In the genomic region with DNA sequence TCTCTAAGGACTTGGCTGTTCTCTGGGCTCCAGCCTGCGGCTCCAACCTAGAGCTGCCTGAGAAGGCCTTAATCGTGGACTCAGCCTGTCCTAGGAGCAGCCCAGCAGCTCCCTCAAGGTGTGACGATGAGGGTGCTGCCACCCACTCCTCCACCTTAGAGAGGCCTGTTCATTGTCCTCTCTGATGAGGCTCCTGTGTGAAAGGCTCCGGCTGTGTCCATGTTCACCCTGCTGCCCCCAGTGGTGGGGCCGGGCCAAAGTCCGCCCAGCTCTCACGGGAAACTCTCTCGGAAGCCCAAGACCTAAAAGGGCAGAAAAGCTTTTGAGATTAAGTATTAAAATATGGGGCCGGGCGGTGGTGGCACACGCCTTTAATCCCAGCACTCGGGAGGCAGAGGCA, we compare ENCODE assay signal across 8 mouse cellular contexts. TPM values are rescaled to one million over a fixed set of nuclear protein-coding genes. Genes with fewer than 3 reads are reported as not detected.
DNase-seq lines count a peak whose midpoint lies in the region; ATAC-seq lines count a peak whose summit lies in the region.

No protein-coding gene starts in this region.

- intact Hi-C loops in left cerebral cortex, postnatal 4 days (cut with DNase I), result no loop called here

- no peaks in the 10 kb centered on the region for H3K36me3 ChIP-seq in heart, embryonic 14.5 days (ENCODE audit: control insufficient read depth, insufficient read depth, low read length)
- H3K36me3 ChIP-seq in splenic B cell, adult 2 months (ENCODE audit: control insufficient read depth, insufficient read depth, low read length, poor library complexity, severe bottlenecking), result no peaks in the 10 kb centered on the region; the same call in 1 of the 2 replicates

- no peak overlapping the region for H3K4me3 ChIP-seq in heart, embryonic 14.5 days (ENCODE audit: control insufficient read depth in 1 of 2, insufficient read depth in 1 of 2, low read depth in 1 of 2, low read length in 2 of 2)

- no peak for ATAC-seq in heart, embryonic 14.5 days (ENCODE audit: insufficient number of reproducible peaks, insufficient read depth, low FRiP score, low read depth)

- 35% methylated on average over 12 of the region's 12 CpGs for WGBS in heart, embryonic 14.5 days

- H3K4me2 ChIP-seq in heart, embryonic 14.5 days (ENCODE audit: low read length), result peak overlapping the region; percentile 22; the same call in 1 of the 2 replicates

- no peaks in the 10 kb centered on the region for H3K9me3 ChIP-seq in heart, embryonic 14.5 days (ENCODE audit: control insufficient read depth, low read length)

- H3K27ac ChIP-seq in heart, embryonic 14.5 days (replicated peaks in 1 of 2; ENCODE audit: control insufficient read depth in 1 of 2, insufficient read depth in 1 of 2, low read depth in 2 of 2, low read length in 2 of 2), result peak overlapping the region in 1 of 2 experiments; percentile 6; a peak in 1 of 4 replicates

- H3K27me3 ChIP-seq in heart, embryonic 14.5 days (ENCODE audit: control insufficient read depth, insufficient read depth, low read length), result no peaks in the 10 kb centered on the region
- H3K27me3 ChIP-seq in splenic B cell, adult 2 months (ENCODE audit: control insufficient read depth, insufficient read depth, low read length, poor library complexity, severe bottlenecking), result no peaks in the 10 kb centered on the region

- DNase-seq in cerebellum, adult 11-12 months, result peak; percentile 49
- DNase-seq in cerebellum, adult 8-10 months, result no peak
- DNase-seq in B cell, adult 2 months, result peak; percentile 53
- peak; percentile 54 for DNase-seq in liver
- peak; percentile 58 for DNase-seq in splenic B cell, adult 2 months (ENCODE audit: low read depth, low spot score)
- no peak for DNase-seq in layer of hippocampus, postnatal 25 days (ENCODE audit: extremely low spot score in 1 of 2, low spot score in 1 of 2)
- DNase-seq in left cerebral cortex, postnatal 4 days, result no peak

- peaks cover 33 to 56% of the 10 kb centered on the region in 2 experiments for H3K4me1 ChIP-seq in heart, embryonic 14.5 days (ENCODE audit: control insufficient read depth in 2 of 2, insufficient read depth in 2 of 2, low read length in 2 of 2)

- no peak overlapping the region for H3K9ac ChIP-seq in heart, embryonic 14.5 days (ENCODE audit: low read length)

RNA-seq across cellular contexts. Expression of a gene that starts 48.3 kb away (rescaled TPM):
- 56.9 and 62.3 TPM in 2 replicates for polyA plus RNA-seq in heart, embryonic 14.5 days (2014; fragmentation: Nextera tagmentation; extraction: Ambion mirVana)
- 10 to 100 TPM; 68.6 to 71.8 TPM for total RNA-seq in layer of hippocampus, postnatal 25 days (2021)
- total RNA-seq in left cerebral cortex, postnatal 4 days (2021), result 10 to 100 TPM; 81.7 to 81.8 TPM

RNA-seq across cellular contexts. Expression of a gene that starts 55.5 kb away (rescaled TPM):
- 18.5 and 19.2 TPM in 2 replicates for polyA plus RNA-seq in heart, embryonic 14.5 days (2014; fragmentation: Nextera tagmentation; extraction: Ambion mirVana)
- total RNA-seq in layer of hippocampus, postnatal 25 days (2021), result 10 to 100 TPM; 15.6 to 15.8 TPM
- 10 to 100 TPM; 12.1 to 13.4 TPM for total RNA-seq in left cerebral cortex, postnatal 4 days (2021)

RNA-seq across cellular contexts. Expression of a gene that starts 58.1 kb away (rescaled TPM):
- polyA plus RNA-seq in heart, embryonic 14.5 days (2014; fragmentation: Nextera tagmentation; extraction: Ambion mirVana), result 1.7 and 2.8 TPM in 2 replicates
- 1 to 10 TPM; 3.1 to 3.4 TPM for total RNA-seq in layer of hippocampus, postnatal 25 days (2021)
- total RNA-seq in left cerebral cortex, postnatal 4 days (2021), result 1 to 10 TPM; 1.4 to 2.0 TPM

Comparison
In these comparisons a context has a peak if more than half of its experiments do, and no peak if none do; other contexts are left out.
1. DNase-seq: peak in cerebellum, adult 11-12 months (single experiment), B cell, adult 2 months (2 of 2), liver (single experiment) and splenic B cell, adult 2 months (single experiment); none in cerebellum, adult 8-10 months (single experiment), layer of hippocampus, postnatal 25 days (0 of 2) and left cerebral cortex, postnatal 4 days (single experiment).